Mouse (Mus musculus): ENCODE results near the gene Mcts2.

GRCm38 (mm10) chr2:152672166-152672565, 14.7 kb upstream of the Mcts2 start:
- TF ChIP-seq POLR2A (IDR thresholded peaks at IDR 0.05; ENCODE audit: insufficient read depth, low read depth, low read length) = no peak
- no peak for TF ChIP-seq CTCF (IDR thresholded peaks at IDR 0.05; ENCODE audit: insufficient read depth, low read depth, low read length)

All from olfactory bulb, adult 2 months (tissue).